Mouse (Mus musculus): ENCODE results near the gene Ace3.
A peak's percentile ranks its signal among the peaks of the same experiment; 100 is the strongest.
"Not testable (repeated sequence)": the region's sequence is repeated elsewhere in the genome, so short reads cannot be mapped to it uniquely, and the experiment has no call there.

The Ace3 gene

DNA sequence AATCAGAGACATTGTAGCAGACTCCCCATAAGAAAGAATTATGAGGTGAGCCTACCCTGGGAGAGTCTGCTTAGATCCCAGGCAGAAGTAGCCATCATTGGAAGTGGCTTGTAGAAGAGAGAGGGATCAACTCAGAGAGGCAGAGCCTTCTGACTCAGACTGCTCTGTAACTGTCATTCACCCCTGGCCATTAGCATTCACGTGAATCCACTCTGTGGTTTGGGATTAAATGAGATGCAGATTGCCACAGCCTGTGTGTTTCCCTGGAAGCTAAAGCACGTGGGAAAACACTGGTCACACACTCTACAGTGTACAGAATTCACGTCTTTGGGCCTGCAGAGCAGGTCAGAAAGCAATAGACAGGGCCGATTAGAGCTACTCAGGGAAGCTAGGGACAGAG lies 10.0 kb upstream of the Ace3 start:
- no peak for DNase-seq

DNA sequence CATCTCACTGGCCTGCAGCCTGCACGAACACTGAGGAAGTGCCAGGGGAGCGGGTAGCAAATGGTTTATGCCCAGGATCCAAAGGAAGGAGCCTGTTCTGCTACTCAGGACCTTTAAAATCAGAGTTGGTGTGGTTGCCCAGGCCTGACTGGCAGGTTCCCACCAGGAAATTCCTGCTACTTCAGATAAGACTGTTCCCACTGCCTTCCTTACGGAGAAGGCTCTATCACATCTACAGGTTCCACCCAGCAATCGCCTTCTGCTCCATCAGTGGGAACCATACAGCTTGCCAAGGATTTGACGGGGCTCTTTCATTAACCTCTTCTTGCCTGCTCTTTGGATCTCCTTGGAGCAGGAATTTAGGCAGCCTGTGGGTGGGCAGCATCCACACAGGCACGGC lies 7.0 kb upstream of the Ace3 start:
- DNase-seq = no peak

DNA sequence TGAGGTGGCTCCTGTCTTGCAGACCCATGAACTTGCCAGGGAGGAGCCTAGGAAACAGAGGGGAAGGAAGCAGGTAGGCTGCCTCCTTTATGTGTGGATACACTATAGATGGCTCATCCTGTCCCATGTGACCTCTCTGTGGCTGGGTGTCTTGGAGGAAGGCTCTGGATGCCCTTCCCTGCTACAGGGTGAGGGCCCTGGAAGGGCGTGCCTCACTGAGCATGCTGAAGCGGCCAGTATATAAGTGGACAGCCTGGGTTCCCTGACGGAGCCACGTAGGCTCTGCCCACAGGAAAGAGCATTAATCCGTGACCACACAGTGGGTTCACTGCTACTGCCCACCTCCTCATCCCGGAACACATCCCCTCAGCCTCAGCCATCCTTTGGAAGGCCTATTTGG lies 5.0 kb upstream of the Ace3 start:
- DNase-seq = no peak

DNA sequence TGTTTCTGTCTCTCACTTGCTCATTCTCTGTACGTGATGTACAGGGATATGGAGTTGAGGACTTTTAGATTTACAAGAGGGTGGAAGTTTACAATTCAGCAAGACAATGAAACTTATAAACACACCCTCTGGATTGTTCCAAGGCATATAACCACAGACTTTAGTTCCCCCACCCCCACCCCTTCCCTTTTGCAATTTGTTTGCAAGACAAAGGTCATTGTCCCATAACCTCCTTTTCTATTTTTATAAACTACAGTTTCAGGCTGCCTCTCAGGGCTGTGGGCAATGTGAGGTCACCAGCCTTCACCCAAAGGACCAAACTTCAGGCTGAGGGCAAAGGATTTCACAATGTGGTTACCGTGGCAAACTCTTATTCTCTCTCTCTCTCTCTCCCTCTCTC lies 4.2 kb upstream of the Ace3 start:
- DNase-seq = no peak

DNA sequence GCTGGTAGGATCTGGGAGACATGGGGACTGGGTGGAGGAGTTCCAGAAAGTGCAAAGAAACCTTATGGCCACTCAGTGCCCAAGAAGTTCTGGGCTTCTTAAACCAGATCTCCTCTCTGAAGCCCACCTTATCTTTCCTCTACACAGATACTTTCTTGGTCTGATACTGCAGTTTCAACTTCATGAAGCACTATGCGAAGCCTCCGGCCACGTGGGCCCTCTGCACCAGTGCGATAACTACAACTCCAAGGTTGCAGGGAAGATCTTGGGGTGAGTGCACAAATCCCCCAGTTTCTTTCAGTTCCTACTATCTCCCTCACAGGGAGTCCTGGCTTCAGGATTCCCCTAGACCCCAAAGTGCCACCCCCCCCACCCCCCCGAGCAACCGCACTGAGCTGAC lies 5.6 kb downstream of the Ace3 start:
- DNase-seq = no peak

DNA sequence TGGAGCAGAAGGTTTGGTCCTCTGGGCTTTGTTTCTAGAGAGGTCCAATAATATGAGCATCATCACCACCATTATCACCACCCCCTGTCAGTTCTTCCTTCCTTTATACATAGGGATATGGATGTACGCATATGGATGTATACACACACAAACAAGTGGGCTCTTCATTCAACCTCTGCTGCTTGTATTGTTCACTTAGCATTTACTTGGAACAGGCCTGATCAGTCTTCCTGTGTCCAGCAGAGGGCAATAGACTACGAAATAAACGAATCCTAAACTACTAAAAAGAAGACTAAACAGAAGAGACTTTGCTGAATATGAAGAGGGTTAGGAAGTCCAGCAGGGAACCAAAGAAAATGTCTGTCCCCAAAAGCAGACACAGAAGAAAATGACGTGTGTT lies 7.2 kb downstream of the Ace3 start:
- peak; percentile 28 for DNase-seq

DNA sequence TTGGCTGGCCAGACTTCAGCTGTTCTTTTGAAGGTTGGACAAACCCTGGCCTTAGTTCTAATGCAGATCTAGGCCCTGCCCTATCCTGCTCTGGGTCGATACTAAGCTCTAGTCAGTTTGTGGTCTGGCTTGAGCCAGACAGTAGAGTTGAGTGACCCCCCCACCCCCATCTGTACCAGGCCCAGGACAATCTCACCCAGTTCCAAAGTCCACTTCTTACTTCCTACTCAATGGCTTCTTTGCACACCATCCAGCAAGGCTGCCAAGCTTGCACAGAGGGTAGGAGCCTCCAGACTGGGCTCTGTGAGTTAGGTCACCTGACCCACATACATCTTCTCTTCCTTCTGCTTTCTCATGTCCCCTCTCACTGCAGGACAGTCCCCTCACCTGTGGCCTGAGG lies 10.1 kb downstream of the Ace3 start:
- DNase-seq = no peak

DNA sequence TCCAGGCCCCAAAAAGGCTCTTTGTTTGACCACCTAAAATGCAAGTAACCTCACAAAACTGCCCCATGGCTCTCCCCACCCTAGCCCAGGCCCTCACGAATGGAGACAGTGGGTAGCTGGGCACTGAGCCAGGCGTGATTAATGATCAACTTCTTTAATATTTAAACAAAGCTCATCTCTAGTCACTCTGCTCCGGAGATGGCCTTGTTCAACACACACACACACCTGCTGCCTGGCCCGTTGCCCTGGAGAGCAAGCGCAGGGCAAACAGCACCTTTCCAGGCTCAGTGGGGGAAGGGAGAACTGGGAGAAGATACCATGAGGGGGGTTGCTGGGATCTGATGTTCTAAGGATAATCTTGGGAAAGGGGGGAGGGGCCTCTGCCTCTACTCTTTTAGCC lies 11.5 kb downstream of the Ace3 start:
- DNase-seq = no peak

DNA sequence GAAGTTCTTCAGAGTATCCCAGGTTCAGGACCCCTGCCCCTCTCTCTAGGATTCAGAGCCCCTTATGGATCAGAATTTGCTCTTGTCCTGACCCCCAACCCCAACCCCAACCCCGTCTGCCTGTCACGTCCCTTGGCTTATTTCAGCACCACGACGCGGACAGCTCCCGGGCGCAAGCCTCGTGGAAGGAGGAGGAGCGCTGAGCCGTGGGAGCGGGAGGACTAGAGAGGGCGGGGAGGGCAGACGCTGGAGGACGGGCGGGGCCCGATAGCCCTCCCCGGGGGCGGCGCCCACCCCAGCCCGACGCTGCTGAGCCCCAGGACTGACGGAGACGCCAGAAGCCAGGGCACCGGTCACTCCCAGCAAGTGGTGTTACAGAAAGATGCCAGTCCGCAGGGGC lies 13.3 kb downstream of the Ace3 start, which contains the start of gene Kcnh6:
Gene Kcnh6 (plus strand): TSS at position 304 of the 400 bp plus-strand sequence.
- DNase-seq = no peak

DNA sequence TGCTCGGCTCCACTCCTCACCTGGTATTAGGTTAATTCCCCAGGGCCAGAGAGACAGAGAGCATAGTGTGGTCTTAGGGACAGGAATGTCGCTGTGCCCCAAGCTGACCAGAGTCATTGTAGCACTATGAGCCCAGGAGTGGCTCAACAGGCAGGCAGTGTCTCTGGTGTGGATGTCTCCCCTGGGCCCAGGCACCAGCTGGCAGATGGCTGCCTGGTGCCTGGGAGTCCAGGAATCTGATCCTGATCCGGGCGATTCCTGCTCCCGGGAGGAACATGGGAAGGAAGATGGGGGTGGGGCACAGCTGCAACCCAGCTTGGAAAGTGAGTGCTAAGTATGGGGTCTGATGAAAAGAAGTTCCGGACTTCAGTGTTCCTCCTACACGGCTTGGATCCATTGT lies 18.2 kb downstream of the Ace3 start:
- DNase-seq = no peak

DNA sequence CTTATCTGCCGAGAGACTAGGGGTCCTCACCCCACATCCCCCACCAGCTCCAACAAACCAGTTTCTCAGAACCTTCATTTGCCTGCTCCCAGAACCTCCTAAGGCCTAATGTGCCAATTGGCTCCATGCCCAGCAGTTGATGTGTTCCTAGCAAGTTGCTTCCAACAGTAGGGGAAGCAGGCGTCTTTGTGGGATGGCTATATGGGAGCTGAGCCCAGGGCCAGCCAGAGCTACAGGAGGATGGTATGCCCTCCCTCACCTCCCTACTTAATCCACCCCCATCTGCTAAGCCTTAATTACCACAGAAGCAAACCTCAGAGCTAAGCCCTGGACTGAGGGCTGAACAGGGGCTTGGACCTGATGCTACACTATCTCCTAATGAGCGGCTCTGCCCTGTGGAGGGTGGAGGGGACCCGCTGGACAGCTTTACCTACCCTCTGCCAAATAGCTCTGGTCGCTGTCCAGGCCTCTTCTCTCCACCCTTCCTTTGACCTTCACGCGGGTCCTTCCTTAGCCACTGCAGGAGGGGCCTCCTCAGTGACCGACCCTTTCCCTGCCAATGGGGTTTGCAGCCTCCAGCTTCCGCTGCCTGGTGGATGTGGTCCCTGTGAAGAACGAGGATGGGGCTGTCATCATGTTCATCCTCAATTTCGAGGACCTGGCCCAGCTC lies 19.2 kb downstream of the Ace3 start:
- DNase-seq = peak; percentile 62

DNA sequence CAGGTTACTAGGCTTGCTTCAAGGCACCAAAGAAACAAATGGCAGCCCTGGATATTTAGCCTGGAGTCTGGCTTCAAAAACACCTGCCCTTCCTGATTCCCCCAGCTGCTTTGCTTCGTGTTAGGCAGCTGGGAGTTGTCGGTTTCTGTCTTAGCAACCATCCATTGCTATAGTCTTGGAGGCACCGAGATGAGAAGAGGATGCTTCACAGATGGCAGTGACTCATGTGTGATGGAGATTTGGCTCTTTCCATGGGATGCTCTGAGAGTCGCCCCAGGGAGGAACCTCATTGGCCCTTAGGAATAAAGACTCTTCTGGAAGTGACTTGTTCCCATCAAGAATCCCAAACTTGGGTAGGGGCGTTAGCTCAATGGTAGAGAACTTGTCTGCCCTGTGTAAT lies 22.0 kb downstream of the Ace3 start:
- no peak for DNase-seq

DNA sequence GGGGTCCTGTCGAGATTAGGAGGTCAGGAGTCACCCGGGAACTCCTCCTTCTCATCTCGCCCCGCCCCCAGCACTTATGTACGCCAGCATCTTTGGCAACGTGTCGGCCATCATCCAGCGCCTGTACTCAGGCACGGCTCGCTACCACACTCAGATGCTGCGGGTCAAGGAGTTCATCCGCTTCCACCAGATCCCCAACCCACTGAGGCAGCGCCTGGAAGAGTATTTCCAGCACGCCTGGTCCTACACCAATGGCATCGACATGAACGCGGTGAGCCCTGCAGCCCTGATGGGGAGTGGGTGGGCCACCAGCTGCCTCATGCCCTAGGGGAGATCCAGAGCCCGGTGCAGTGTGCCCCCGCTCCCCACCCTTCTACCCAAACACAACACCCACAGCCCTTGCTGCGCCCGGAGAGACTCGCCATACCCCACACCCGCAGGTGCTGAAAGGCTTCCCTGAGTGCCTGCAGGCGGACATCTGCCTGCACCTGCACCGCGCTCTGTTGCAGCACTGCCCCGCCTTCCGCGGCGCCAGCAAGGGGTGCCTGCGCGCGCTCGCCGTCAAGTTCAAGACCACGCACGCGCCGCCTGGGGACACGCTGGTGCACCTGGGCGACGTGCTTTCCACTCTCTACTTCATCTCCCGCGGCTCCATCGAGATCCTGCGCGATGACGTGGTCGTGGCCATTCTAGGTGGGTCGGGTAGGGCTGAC lies 25.7 kb downstream of the Ace3 start:
- peak; percentile 75 for DNase-seq

DNA sequence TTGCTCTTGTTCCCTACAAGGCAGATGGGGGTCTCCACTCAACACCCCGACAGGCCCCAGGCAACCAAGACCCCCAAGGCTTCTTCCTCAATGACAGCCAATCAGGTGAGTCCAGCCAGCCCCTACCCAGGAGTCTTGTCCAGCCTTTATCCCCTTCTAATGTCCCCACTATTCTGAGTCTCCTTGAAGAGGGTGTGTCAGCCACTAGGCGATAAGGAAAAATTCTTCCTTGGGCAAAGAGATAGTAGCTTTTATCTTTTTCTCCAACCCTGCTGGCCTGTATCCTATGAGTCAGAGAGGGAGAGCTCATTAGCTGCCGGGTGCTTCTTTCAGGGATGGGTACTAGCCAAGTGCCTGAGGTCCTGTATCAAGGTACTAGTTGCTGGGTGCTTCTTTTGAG lies 31.3 kb downstream of the Ace3 start:
- no peak for DNase-seq

DNA sequence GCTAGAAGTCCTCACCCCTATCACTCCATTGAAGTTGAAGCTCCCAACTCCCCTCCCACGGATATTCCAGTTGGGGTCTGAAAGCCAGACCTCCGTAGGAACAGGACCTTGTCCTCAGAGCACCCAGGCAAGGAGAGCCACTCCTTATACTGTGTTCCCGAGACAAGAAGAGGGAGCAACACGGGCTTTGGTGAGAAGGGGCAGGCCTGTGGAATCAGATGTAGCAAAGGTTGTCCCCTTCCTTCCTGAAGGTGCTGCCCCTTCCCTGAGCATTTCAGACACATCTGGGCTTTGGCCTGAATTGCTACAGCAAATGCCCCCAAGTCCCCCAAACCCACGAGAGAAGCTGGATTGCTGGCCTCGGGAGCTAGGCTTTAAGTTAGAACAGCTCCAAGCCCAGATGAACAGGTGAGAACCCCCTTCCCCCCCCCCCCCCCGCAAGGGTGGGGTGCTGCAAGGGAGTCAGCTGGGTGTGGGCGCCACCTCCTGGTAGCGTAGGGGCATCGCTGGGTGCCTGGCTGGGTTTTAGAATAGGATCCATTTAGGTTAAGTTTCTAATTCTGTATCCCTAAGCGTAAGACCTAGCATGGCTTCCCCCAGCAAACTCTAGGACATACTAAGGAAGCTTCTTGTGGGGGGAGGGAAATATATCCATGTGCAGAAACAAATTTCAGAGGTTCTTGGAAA lies 32.1 kb downstream of the Ace3 start:
- peak; percentile 51 for DNase-seq

DNA sequence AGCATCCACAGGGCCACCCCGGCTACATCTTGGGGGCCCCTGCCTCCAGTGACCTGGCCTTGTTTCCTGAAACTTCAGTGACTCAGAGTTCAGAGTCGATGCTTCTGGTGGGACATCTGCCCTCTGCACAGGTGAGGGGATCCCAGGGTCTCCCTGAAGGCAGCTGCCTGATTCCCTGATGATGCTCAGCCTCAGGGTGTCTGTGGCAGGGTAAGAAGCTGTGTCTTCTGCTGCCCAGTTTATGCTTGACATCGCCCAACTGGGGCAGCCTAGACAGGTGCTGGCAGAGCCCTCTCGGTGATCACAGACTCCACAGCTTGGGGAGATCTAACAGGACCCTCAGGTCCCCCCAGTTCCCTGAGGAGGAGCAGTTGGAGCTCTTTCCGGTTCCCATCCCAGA lies 33.1 kb downstream of the Ace3 start:
- DNase-seq = no peak

DNA sequence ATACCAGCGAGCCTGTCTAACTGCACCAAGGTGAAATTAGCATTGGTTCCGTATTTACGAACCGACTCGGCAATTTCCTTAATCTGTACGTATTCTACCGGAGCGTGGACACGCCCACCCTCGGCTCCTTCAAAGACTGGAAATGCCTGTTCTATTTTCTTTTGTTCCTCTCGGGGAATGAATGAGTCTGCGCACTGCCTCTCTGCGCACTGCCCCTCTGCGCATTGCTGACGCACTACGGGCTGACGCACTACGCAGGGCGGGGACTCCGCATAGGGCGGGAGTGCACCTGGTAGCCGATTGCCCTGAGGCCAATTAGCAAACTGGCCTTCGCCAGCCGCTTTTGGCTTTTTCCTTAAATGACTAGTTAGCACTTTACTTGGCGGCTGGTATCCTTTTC lies 37.6 kb downstream of the Ace3 start:
- not testable (repeated sequence) for DNase-seq

DNA sequence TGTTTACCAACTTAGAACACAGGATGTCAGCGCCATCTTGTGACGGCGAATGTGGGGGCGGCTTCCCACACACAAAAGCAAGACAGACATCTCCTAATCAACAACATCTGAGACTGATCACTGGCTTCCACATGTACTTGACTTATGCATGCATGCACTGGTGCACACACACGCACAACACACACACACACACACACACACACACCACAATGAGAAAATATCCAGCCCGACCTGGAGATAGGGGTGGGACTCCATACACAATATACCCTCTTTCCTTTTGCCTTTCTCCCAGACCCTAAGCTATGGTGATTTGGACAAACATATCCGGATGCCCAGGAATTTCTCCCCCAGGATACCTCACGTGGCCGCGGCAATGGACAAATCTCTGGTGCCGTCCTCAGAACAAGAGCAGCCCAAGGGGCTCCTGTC lies 39.0 kb downstream of the Ace3 start:
- peak; percentile 55 for DNase-seq

DNA sequence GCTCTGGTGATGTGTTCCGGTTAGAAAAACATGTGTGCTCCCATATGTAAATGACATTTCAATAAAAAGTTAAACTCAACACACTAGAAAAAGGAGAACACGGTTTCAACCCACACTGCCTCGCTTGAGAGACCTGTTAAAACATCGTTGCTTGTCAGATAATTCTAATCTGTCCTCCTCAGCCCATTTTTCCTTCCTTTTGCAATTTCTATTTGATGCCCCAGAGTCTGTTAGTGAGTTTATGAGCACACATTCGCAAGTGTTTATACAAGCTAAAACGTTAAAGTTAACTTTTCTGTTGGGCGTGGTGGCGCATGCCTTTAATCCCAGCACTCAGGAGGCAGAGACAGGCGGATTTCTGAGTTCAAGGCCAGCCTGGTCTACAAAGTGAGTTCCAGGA lies 40.5 kb downstream of the Ace3 start:
- no peak for DNase-seq

DNA sequence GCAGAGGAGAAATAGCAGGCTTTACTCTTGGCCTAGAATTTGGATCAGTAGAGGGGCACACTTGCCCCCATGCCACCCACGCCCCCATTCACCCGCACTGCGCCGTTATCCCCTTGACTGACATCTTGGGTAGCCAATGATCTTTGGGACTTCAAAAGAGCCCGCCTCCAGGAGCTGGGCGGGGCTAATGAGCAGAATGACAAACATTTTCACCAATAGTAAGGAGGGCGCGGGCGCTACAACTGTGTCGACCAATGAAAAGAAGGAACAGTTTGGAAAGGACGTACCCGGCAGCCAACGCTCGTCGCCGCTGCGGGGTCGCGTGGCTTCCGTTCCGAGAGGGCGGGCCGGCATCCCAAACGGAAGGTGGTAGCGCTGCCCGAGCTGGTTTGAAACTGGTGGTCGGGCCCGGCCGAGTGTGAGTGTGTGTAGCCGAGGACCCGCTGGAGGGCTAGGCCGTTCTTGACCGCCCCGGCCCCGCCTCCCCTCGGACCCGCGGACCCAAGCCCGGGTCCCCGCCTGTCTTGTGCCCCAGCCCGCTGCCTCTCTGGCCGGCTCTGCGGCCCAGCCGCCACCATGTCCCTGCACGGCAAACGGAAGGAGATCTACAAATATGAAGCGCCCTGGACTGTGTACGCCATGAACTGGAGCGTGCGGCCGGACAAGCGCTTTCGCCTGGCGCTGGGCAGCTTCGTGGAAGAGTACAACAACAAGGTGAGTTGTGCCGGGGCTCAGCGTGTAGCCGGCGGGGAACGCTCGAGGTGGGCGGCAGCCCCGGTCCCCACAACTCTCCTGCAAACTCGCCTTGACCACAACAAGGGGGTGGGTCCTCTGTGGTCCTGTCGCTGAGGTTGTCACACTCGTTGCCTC lies 42.3 kb downstream of the Ace3 start, which contains the start of gene Dcaf7:
Gene Dcaf7 (plus strand): TSS at position 325 of the 870 bp plus-strand sequence.
- DNase-seq = peak; percentile 98

DNA sequence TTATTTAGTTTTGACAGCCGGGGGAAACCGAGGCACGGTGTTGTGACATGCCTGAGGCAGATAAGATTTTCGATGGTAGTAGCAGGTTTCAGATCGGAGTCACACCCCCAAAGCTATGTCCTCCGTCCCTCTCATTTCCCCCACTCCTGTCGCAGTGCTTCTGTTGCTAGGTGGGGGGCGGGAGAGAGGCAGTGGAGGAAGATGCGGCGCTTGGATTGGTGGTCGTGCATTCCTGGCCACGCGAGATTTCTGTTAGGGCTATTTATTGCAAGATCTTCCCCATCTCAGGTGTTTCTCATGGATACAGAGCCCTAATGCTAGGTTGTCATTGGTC lies 42.9 kb downstream of the Ace3 start:
- DNase-seq = peak; percentile 91

DNA sequence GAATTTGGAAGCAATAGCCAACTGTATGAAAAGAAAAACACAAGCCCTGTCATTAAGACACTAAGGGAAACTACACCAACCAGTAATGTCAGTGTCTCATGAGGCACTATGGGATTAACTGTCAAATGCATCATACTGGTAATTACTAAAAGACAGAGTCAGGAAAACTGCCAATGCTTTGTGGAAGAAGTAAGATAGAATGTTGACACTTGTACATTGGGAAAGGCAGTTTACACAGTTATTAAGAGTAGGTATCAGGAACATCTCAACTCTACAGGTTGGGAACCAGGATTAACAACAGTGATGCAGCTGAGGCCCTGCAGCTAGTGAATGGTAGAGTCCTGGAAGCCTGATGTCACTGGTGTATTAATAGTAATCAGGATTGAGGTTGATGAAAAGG lies 49.9 kb downstream of the Ace3 start:
- DNase-seq = no peak

DNA sequence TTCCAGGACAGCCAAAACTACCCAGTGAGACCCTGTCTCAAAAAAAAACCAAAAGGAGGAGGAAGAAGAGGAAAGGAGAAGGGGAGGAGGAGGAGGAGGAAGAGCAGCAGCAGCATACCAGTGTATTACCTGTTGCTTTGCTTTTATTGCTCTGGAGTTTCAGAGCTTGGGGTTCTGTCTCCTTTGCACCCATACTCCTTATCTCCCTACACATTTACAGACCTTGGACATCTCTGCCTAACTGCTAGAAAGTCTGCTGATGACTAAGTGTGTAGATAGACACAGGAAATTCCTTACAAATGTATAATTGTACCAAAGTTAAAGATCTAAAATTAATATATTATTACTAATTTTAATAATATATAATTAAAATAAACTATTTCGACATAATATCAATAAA lies 50.8 kb downstream of the Ace3 start:
- DNase-seq = no peak

All from layer of hippocampus, adult 9-11 months (tissue).